Mouse (Mus musculus): ENCODE measurements around the gene Ndufs5.

The Ndufs5 gene

GRCm38 (mm10) chr4:123717574-123718433 is at the start of gene Ndufs5:
Ndufs5 (minus strand) TSS chr4:123718202.
- peak; percentile 97 for DNase-seq (ENCODE audit: low spot score)

- no peak for DNase-seq (ENCODE audit: low spot score)
Measured at GRCm38 (mm10) chr4:123765071-123765470, 47.1 kb upstream of the Ndufs5 start.

- DNase-seq (ENCODE audit: low spot score) = no peak
Measured at GRCm38 (mm10) chr4:123758306-123758705, 40.3 kb upstream of the Ndufs5 start.

- peak; percentile 8 for DNase-seq (ENCODE audit: low spot score)
Measured at GRCm38 (mm10) chr4:123750707-123751312, 32.8 kb upstream of the Ndufs5 start.

- DNase-seq (ENCODE audit: low spot score) = peak; percentile 91
Measured at GRCm38 (mm10) chr4:123750152-123750651, 32.2 kb upstream of the Ndufs5 start, which contains the start of gene Akirin1. Akirin1 (minus strand) TSS chr4:123750345.

GRCm38 (mm10) chr4:123749484-123750130 is 31.6 kb upstream of the Ndufs5 start:
- DNase-seq (ENCODE audit: low spot score) = peak; percentile 6

GRCm38 (mm10) chr4:123748726-123749415 is 30.9 kb upstream of the Ndufs5 start:
- peak; percentile 34 for DNase-seq (ENCODE audit: low spot score)

GRCm38 (mm10) chr4:123745221-123745775 is 27.3 kb upstream of the Ndufs5 start:
- no peak for DNase-seq (ENCODE audit: low spot score)

GRCm38 (mm10) chr4:123742891-123743290 is 24.9 kb upstream of the Ndufs5 start:
- DNase-seq (ENCODE audit: low spot score) = no peak

- DNase-seq (ENCODE audit: low spot score) = no peak
Measured at GRCm38 (mm10) chr4:123738708-123739107, 20.7 kb upstream of the Ndufs5 start.

- DNase-seq (ENCODE audit: low spot score) = no peak
Measured at GRCm38 (mm10) chr4:123733532-123733931, 15.5 kb upstream of the Ndufs5 start.

GRCm38 (mm10) chr4:123732921-123733320 is 14.9 kb upstream of the Ndufs5 start:
- DNase-seq (ENCODE audit: low spot score) = no peak

- DNase-seq (ENCODE audit: low spot score) = no peak
Measured at GRCm38 (mm10) chr4:123732163-123732910, 14.3 kb upstream of the Ndufs5 start.

GRCm38 (mm10) chr4:123721761-123722160 is 3.8 kb upstream of the Ndufs5 start:
- DNase-seq (ENCODE audit: low spot score) = no peak

- DNase-seq (ENCODE audit: low spot score) = no peak
Measured at GRCm38 (mm10) chr4:123718434-123718780, 405 bp upstream of the Ndufs5 start.

GRCm38 (mm10) chr4:123712431-123712830 is 5.6 kb downstream of the Ndufs5 start:
- DNase-seq (ENCODE audit: low spot score) = no peak

GRCm38 (mm10) chr4:123707340-123707739 is 10.7 kb downstream of the Ndufs5 start:
- DNase-seq (ENCODE audit: low spot score) = no peak

- no peak for DNase-seq (ENCODE audit: low spot score)
Measured at GRCm38 (mm10) chr4:123705340-123705739, 12.7 kb downstream of the Ndufs5 start.

GRCm38 (mm10) chr4:123693384-123693783 is 24.6 kb downstream of the Ndufs5 start:
- no peak for DNase-seq (ENCODE audit: low spot score)

- no peak for DNase-seq (ENCODE audit: low spot score)
Measured at GRCm38 (mm10) chr4:123692071-123692470, 25.9 kb downstream of the Ndufs5 start.

GRCm38 (mm10) chr4:123690311-123690710 is 27.7 kb downstream of the Ndufs5 start:
- DNase-seq (ENCODE audit: low spot score) = no peak

All from c-Kit-positive CD71-positive TER-119-positive erythroid progenitor cells, embryonic 14.5 days (primary cell).